Mouse (Mus musculus) olfactory bulb, adult 2 months (tissue): ENCODE data around the gene Ulk4. TPM values are rescaled to one million over a fixed set of nuclear protein-coding genes. Genes with fewer than 3 reads are reported as not detected.
"Not testable (repeated sequence)": the region's sequence is repeated elsewhere in the genome, so short reads cannot be mapped to it uniquely, and the experiment has no call there.

ENCODE experiments used
- H3K27ac ChIP-seq: fragments of 200-500 bp; 2 replicates; pipeline ENCODE4 v1.5.1; 2012; ENCODE audit warnings: low read depth, low read length; ENCODE audit not compliant: insufficient read depth
- H3K4me1 ChIP-seq: fragments of 200-500 bp; 2 replicates; pipeline ENCODE4 v1.6.1; 2012; ENCODE audit warnings: low read length; ENCODE audit not compliant: control insufficient read depth, insufficient read depth
- H3K4me3 ChIP-seq: fragments of 200-500 bp; 2 replicates; pipeline ENCODE4 v1.5.1; 2012; ENCODE audit warnings: mild to moderate bottlenecking, low read depth, low read length, moderate library complexity; ENCODE audit not compliant: insufficient read depth
- CTCF ChIP-seq: fragments of 200-500 bp; IDR thresholded peaks from 2 replicates; pipeline ENCODE4 v1.5.1; 2012; ENCODE audit warnings: low read depth, mild to moderate bottlenecking, low read length, moderate library complexity; ENCODE audit not compliant: insufficient read depth
- POLR2A ChIP-seq: fragments of 200-500 bp; IDR thresholded peaks from 2 replicates; pipeline ENCODE4 v1.6.1; 2012; ENCODE audit warnings: mild to moderate bottlenecking, low read depth, low read length, moderate library complexity; ENCODE audit not compliant: insufficient read depth
- WGBS: fragments of 180-500 bp; shearing (Covaris S2); methylation state at CpG from one replicate; pipeline ENCODE4 v1.1.7; 2018; 5-methylcytosine and 5-hydroxymethylcytosine counted together
- polyA plus RNA-seq: library from polyadenylated mRNA; stranded (reverse); fragments of >200 nt; gene quantifications from 2 replicates; pipeline ENCODE4 v1.2.4, GENCODE M21; 2012; ENCODE audit warnings: low replicate concordance; ENCODE audit not compliant: missing spikeins, insufficient read depth, insufficient read length

Ulk4 gene
- polyA plus RNA-seq, 1 experiment, result not detected

DNA sequence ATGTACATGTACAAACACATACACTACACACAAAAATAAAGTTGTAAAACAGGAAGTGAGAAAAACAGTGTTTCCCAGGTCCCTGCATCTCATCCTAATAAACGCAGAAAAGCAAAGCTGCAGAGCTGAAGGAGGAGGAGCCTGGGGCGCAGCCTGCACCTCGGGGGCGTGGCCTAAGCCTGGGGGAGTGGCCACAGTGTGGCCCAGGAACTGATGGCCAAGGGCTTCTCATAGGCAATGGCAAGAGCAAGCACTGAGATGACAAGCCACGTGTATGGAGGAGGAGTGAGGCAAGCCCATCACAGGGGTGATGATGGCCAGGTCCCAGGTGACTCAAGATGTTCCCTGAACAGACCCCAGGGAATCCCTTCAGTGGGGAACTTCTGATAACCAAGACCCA lies 35.2 kb downstream of the Ulk4 start:
- 42% methylated on average over 5 of the region's 5 CpGs for WGBS

GRCm38 (mm10) chr9:121241366-121241765 lies 35.6 kb downstream of the Ulk4 start:
- H3K27ac ChIP-seq, result no peak overlapping the region
- H3K4me1 ChIP-seq, result no peaks in the 10 kb centered on the region
- WGBS, result 93% methylated on average over 8 of the region's 8 CpGs
- TF ChIP-seq CTCF (no peak), POLR2A (no peak)
- no peak overlapping the region for H3K4me3 ChIP-seq

More for the DNA sequence above, 35.2 kb downstream of the Ulk4 start:
- no peak overlapping the region for H3K4me3 ChIP-seq
- H3K27ac ChIP-seq, result no peak overlapping the region
- H3K4me1 ChIP-seq, result no peaks in the 10 kb centered on the region
- TF ChIP-seq POLR2A, result no peak
- no peak for TF ChIP-seq CTCF

- WGBS, result 46% methylated on average over 5 of the region's 5 CpGs
- H3K4me1 ChIP-seq, H3K4me3 ChIP-seq, H3K27ac ChIP-seq: not testable (repeated sequence)
Observed at GRCm38 (mm10) chr9:121240242-121240641, 36.8 kb downstream of the Ulk4 start.

DNA sequence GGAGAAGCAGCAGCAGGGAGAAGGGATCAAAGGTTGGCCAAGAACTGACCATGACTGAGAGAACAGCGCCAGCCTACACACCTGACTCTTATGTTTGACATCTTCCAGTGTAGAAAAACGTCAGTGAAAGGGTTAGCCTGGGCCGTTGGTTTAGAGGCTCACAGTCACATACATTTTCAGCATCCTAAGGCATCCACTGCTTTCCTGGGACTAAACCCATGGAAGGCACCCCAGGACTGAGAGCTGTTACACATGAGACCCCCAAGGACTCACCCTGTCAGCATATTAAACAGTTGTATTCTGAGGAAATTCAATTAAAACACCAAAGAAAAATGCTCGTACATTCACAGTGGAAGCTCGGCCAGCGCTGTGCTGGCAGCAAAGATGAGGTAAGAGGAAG lies 37.4 kb downstream of the Ulk4 start:
- 85% methylated on average over 6 of the region's 6 CpGs for WGBS
- TF ChIP-seq CTCF (no peak), POLR2A (no peak)
- Histone ChIP-seq H3K4me1 (no peaks in the 10 kb centered on the region), H3K4me3 (no peak overlapping the region), H3K27ac (no peak overlapping the region)

GRCm38 (mm10) chr9:121218636-121219035 lies 58.4 kb downstream of the Ulk4 start:
- no peak overlapping the region for H3K4me3 ChIP-seq
- peaks cover 9% of the 10 kb centered on the region; the same call in 1 of the 2 replicates for H3K4me1 ChIP-seq
- TF ChIP-seq CTCF, result no peak
- no peak for TF ChIP-seq POLR2A
- 87% methylated on average over 11 of the region's 11 CpGs for WGBS
- H3K27ac ChIP-seq, result no peak overlapping the region

GRCm38 (mm10) chr9:121218230-121218629 lies 58.8 kb downstream of the Ulk4 start:
- Histone ChIP-seq H3K27ac (no peak overlapping the region), H3K4me3 (no peak overlapping the region), H3K4me1 (peaks cover 9% of the 10 kb centered on the region; the same call in 1 of the 2 replicates)
- no peak for TF ChIP-seq POLR2A
- TF ChIP-seq CTCF, result no peak
- WGBS, result 87% methylated on average over 10 of the region's 10 CpGs

GRCm38 (mm10) chr9:121217742-121218141 lies 59.3 kb downstream of the Ulk4 start:
- Histone ChIP-seq H3K27ac (no peak overlapping the region), H3K4me3 (no peak overlapping the region), H3K4me1 (peaks cover 9% of the 10 kb centered on the region; the same call in 1 of the 2 replicates)
- TF ChIP-seq POLR2A, result no peak
- TF ChIP-seq CTCF, result no peak
- 82% methylated on average over 10 of the region's 10 CpGs for WGBS

DNA sequence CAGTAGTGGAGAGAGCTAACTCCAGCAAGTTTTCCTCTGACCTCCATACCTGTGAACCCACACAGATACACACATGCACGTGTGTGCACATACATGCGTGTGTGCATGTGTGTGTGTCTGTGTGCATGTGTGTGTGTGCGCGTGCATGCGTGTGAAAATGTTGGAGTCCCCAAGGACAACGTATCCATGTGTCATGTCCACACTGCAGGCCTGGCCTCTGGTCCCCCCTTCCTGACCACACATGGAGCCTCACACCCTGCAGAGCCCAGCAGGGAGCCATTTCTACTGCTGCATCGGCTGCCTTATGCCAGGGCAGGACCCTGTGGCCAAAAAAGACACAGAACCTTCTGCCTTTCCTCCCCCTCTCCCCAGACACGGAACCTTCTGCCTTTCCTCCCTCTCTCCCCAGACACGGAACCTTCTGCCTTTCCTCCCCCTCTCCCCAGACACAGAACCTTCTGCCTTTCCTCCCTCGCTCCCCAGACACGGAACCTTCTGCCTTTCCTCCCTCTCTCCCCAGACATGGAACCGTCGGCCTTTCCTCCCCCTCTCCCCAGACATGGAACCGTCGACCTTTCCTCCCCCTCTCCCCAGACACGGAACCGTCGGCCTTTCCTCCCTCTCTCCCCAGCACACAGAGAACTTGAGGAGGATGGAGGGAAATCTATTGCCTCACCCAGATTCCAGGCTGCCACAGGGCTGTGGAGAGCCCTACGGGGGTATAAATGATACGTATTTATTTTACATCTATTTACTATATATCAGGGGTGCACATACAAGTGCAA lies 60.3 kb downstream of the Ulk4 start:
- H3K4me1 ChIP-seq, result peaks cover 9% of the 10 kb centered on the region; the same call in 1 of the 2 replicates
- TF ChIP-seq CTCF, result no peak
- no peak overlapping the region for H3K4me3 ChIP-seq
- 64% methylated on average over 20 of the region's 20 CpGs for WGBS
- H3K27ac ChIP-seq, result no peak overlapping the region

DNA sequence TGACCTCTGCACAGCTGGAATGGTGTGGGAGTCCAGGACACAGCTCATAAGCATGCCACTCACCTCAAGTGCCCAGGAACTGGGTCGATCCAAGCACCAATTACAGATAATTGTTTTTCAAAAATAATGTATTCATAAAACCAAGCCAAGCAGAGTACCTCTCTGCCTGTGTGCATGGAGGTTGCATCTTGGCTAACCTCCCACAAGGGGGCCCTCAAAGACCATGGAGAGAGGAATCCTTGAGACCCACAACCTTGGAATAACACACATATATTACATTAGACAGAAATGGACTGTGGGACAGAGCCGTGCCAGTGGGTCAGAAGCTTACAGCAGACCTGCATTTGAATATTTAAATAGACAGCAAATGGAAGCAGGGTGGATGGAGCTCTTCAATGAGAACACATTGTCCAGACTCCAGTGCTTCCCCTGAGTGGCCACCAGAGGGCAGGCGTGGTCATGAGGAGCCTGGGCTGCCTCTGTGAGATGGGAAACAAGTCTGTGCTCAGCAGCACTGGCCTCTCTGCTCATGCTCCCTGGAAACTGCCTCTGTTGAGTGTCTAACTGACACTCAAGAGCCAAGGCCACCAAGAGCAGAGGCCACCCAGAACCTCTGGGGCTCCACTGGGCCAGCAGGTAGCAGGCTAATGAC lies 61.5 kb downstream of the Ulk4 start:
- Histone ChIP-seq H3K27ac (no peak overlapping the region), H3K4me1 (peaks cover 9% of the 10 kb centered on the region; the same call in 1 of the 2 replicates), H3K4me3 (no peak overlapping the region)
- WGBS, result 22% methylated on average over 3 of the region's 3 CpGs
- TF ChIP-seq CTCF (peak; percentile 78; the same call in 1 of the 2 replicates), POLR2A (no peak)

GRCm38 (mm10) chr9:121212322-121212721 lies 64.7 kb downstream of the Ulk4 start:
- no peak overlapping the region for H3K4me3 ChIP-seq
- whole genome bisulfite sequencing, result 67% methylated on average over 3 of the region's 3 CpGs
- TF ChIP-seq POLR2A (no peak), CTCF (no peak)
- H3K4me1 ChIP-seq, result peaks cover 5% of the 10 kb centered on the region; the same call in 1 of the 2 replicates
- no peak overlapping the region for H3K27ac ChIP-seq
